Mouse (Mus musculus) urinary bladder, postnatal 36 days (tissue): Measurements from ENCODE around the gene Dapk2.

Source experiments
- DNase-seq, 2 experiments: peaks; one replicate each; pipeline ENCODE4 v3.0.0; 2022; ENCODE audit warnings: low spot score in 2 of 2, mixed read lengths in 1 of 2

The Dapk2 gene

GRCm38 (mm10) chr9:66184572-66184971, 26.5 kb downstream of the Dapk2 start:
- no peak for DNase-seq

- no peak for DNase-seq
Measured at GRCm38 (mm10) chr9:66186426-66186825, 28.4 kb downstream of the Dapk2 start.

GRCm38 (mm10) chr9:66189026-66189425, 31.0 kb downstream of the Dapk2 start:
- no peak for DNase-seq

- no peak for DNase-seq
Measured at GRCm38 (mm10) chr9:66194003-66194402, 36.0 kb downstream of the Dapk2 start.

- DNase-seq = no peak
Measured at GRCm38 (mm10) chr9:66196561-66196960, 38.5 kb downstream of the Dapk2 start.

- DNase-seq = no peak
Measured at GRCm38 (mm10) chr9:66198533-66198932, 40.5 kb downstream of the Dapk2 start.

- no peak for DNase-seq
Measured at GRCm38 (mm10) chr9:66199657-66200410, 41.8 kb downstream of the Dapk2 start.

- no peak for DNase-seq
Measured at GRCm38 (mm10) chr9:66200411-66200789, 42.4 kb downstream of the Dapk2 start.

GRCm38 (mm10) chr9:66201665-66202064, 43.6 kb downstream of the Dapk2 start:
- DNase-seq = no peak

GRCm38 (mm10) chr9:66202463-66202862, 44.4 kb downstream of the Dapk2 start:
- DNase-seq = no peak

GRCm38 (mm10) chr9:66205702-66206101, 47.7 kb downstream of the Dapk2 start:
- DNase-seq = no peak

GRCm38 (mm10) chr9:66206825-66207224, 48.8 kb downstream of the Dapk2 start:
- DNase-seq = peak; percentile 66

- DNase-seq = no peak
Measured at GRCm38 (mm10) chr9:66211420-66211819, 53.4 kb downstream of the Dapk2 start.

- no peak for DNase-seq
Measured at GRCm38 (mm10) chr9:66212088-66212487, 54.1 kb downstream of the Dapk2 start.

- no peak for DNase-seq
Measured at GRCm38 (mm10) chr9:66212802-66213201, 54.8 kb downstream of the Dapk2 start.

GRCm38 (mm10) chr9:66213386-66214032, 55.5 kb downstream of the Dapk2 start:
- peak in 1 of 2 experiments; percentile 42 for DNase-seq

- DNase-seq = no peak
Measured at GRCm38 (mm10) chr9:66215551-66215950, 57.5 kb downstream of the Dapk2 start.

GRCm38 (mm10) chr9:66217970-66218369, 59.9 kb downstream of the Dapk2 start:
- DNase-seq = no peak

- no peak for DNase-seq
Measured at GRCm38 (mm10) chr9:66218917-66219725, 61.1 kb downstream of the Dapk2 start.

GRCm38 (mm10) chr9:66223872-66224271, 65.8 kb downstream of the Dapk2 start:
- DNase-seq = no peak

- DNase-seq = no peak
Measured at GRCm38 (mm10) chr9:66225737-66226485, 67.9 kb downstream of the Dapk2 start.
